Mouse (Mus musculus): ENCODE measurements around the gene Sars. TPM values are rescaled to one million over a fixed set of nuclear protein-coding genes. Genes with fewer than 3 reads are reported as not detected.
A peak's percentile ranks its signal among the peaks of the same experiment; 100 is the strongest.

The Sars gene
- polyA plus RNA-seq, 1 experiment from 2014 or later: 142 TPM

- ATAC-seq (ENCODE audit: low FRiP score, low TSS enrichment): no peak
- 79% methylated on average over 6 of the region's 6 CpGs for WGBS
- H3K27me3 ChIP-seq (ENCODE audit: insufficient read depth, low read length): no peaks in the 10 kb centered on the region
- peaks cover 11% of the 10 kb centered on the region for H3K4me1 ChIP-seq (ENCODE audit: insufficient read depth, low read length)
- no peak overlapping the region for H3K4me3 ChIP-seq (ENCODE audit: low read length)
- no peaks in the 10 kb centered on the region for H3K9me3 ChIP-seq (ENCODE audit: low read length)
- no peak overlapping the region for H3K27ac ChIP-seq (ENCODE audit: low read length)
- H3K4me2 ChIP-seq (replicated peaks; ENCODE audit: low read depth, low read length): no peak overlapping the region
- H3K9ac ChIP-seq (replicated peaks; ENCODE audit: low read length): no peak overlapping the region
- H3K36me3 ChIP-seq (ENCODE audit: insufficient read depth, low read length): peaks cover 42% of the 10 kb centered on the region
Measured at GRCm38 (mm10) chr3:108425624-108426018, 19.4 kb downstream of the Sars start.

DNA sequence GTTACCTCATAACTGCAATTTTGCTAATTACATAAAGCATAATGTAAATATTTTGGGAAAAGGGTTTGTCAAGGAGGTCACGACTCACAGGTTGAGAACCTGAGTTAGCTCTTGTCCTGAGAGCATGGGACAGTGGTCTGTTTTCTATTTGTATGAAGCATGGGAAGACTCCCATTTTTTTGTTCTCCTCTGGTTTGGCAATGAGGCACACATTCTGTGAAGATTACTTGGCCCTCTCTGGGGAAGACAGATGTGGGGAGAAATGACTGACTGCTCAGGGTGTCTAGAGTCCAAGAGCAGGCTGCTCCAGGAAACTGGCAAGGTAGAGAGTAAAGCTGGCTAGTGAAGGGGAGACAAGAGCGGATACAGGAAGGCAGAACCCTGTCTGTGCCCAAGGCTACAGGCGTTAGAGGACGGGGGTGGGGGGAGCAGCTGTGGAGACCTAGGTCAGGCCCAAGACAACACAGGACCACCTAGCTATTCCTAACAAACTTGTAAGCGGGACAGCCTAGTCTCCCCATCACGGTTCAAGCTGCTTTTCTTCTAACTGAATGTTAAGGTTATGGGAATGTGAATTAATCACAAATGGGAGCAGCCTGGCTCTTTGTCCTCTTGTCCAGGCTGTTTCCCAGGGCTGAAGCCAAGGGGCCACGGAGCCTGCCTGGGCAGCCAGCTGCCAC lies 19.9 kb downstream of the Sars start:
- Histone ChIP-seq H3K36me3 (ENCODE audit: insufficient read depth, low read length) (peaks cover 42% of the 10 kb centered on the region), H3K4me1 (ENCODE audit: insufficient read depth, low read length) (peaks cover 11% of the 10 kb centered on the region), H3K4me2 (replicated peaks; ENCODE audit: low read depth, low read length) (no peak overlapping the region), H3K4me3 (ENCODE audit: low read length) (no peak overlapping the region), H3K27ac (ENCODE audit: low read length) (no peak overlapping the region), H3K9ac (replicated peaks; ENCODE audit: low read length) (no peak overlapping the region), H3K27me3 (ENCODE audit: insufficient read depth, low read length) (no peaks in the 10 kb centered on the region), H3K9me3 (ENCODE audit: low read length) (no peaks in the 10 kb centered on the region)
- WGBS: 87% methylated on average over 7 of the region's 7 CpGs
- ATAC-seq (ENCODE audit: low FRiP score, low TSS enrichment): no peak

DNA sequence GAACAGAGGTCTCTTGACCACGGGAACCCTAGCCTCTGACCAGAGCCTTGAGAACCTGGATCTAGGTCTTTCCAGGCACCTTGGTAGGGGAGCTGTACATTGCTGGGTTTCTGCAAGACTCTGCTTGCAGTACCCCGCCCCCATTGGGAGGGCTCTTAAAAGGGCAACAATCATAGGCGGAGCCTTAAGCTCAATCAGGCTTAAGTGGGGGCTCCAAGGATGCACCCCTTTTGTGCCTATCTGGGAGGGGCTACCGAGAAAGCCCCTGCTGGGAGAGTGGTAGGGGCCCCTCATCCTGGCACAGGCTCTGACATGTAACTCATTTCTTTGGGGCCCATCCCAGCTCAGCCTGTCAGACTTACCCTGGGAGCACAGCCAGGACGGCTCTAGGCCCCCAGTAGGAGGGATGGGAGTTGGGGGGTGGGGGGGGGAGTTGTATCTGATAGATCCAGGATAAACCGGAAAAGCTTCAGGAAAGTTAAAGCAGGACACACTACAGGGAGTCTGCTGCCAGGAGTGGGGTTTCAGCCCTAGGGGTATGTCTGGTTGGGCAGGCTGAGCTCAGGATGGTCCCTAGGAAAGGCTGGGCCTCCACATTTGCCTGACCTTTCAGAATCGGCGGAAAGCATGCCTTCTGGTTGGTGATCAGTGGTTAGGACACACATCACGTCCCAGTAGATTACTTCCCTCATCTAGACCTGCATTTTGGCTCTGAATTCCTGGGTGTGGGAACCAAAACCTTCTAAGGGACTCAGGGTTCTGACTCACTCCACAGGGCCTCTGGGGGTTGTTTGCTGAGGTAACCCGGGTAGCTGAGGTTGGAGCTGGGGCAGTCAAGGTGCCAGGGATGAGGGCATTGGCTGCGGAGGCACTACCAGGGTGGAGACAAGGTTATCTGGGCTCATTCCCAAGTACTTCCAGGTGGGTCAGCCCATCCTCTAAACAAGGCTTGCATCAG lies 20.9 kb downstream of the Sars start:
- H3K9ac ChIP-seq (replicated peaks; ENCODE audit: low read length): peak overlapping the region; percentile 43; the same call in 1 of the 2 replicates
- WGBS: 18% methylated on average over 11 of the region's 11 CpGs

DNA sequence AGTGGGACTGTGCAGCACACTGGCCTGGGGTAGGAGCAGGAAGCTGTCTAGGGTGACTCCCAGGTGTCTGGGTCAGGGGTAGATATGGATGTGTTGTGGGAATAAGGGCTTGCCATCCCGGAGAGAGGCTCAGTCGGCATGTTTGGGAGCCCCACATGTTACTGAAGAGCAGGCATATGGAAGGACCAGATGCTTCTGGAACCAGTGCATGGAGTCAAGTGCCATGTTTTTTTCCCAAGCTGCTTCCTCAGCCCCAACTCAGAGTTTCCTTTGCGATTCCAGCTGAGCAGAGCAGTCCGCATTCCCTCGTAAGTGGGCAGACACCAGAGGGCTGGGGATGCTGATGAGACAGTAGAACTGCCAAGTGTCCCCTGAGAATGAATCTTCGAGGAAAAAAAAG lies 22.0 kb downstream of the Sars start:
- Histone ChIP-seq H3K4me2 (replicated peaks; ENCODE audit: low read depth, low read length) (no peak overlapping the region), H3K4me3 (ENCODE audit: low read length) (no peak overlapping the region), H3K27me3 (ENCODE audit: insufficient read depth, low read length) (no peaks in the 10 kb centered on the region), H3K4me1 (ENCODE audit: insufficient read depth, low read length) (peaks cover 11% of the 10 kb centered on the region), H3K27ac (ENCODE audit: low read length) (no peak overlapping the region), H3K9me3 (ENCODE audit: low read length) (no peaks in the 10 kb centered on the region), H3K36me3 (ENCODE audit: insufficient read depth, low read length) (peaks cover 23% of the 10 kb centered on the region), H3K9ac (replicated peaks; ENCODE audit: low read length) (no peak overlapping the region)
- ATAC-seq (ENCODE audit: low FRiP score, low TSS enrichment): no peak
- 43% methylated on average over 6 of the region's 6 CpGs for WGBS

More for the DNA sequence above, 20.9 kb downstream of the Sars start:
- 0 out of 2 replicates have a peak overlapping the region, but pooled peaks have one; percentile 16 for H3K27ac ChIP-seq (ENCODE audit: low read length)
- peaks cover 34% of the 10 kb centered on the region for H3K36me3 ChIP-seq (ENCODE audit: insufficient read depth, low read length)
- no peaks in the 10 kb centered on the region for H3K9me3 ChIP-seq (ENCODE audit: low read length)
- peaks cover 11% of the 10 kb centered on the region for H3K4me1 ChIP-seq (ENCODE audit: insufficient read depth, low read length)
- 0 out of 2 replicates have a peak overlapping the region, but pooled peaks have one; percentile 12 for H3K4me3 ChIP-seq (ENCODE audit: low read length)
- peak overlapping the region; percentile 33; the same call in 1 of the 2 replicates for H3K4me2 ChIP-seq (replicated peaks; ENCODE audit: low read depth, low read length)
- peak; percentile 74 for ATAC-seq (ENCODE audit: low FRiP score, low TSS enrichment)
- no peaks in the 10 kb centered on the region for H3K27me3 ChIP-seq (ENCODE audit: insufficient read depth, low read length)

GRCm38 (mm10) chr3:108415831-108416223 lies 29.2 kb downstream of the Sars start:
- peak overlapping the region; percentile 84 for H3K9ac ChIP-seq (replicated peaks; ENCODE audit: low read length)
- peak overlapping the region; percentile 63 for H3K27ac ChIP-seq (ENCODE audit: low read length)
- peaks cover 26% of the 10 kb centered on the region for H3K4me1 ChIP-seq (ENCODE audit: insufficient read depth, low read length)
- H3K4me2 ChIP-seq (replicated peaks; ENCODE audit: low read depth, low read length): peak overlapping the region; percentile 96
- H3K36me3 ChIP-seq (ENCODE audit: insufficient read depth, low read length): peaks cover 23% of the 10 kb centered on the region
- H3K4me3 ChIP-seq (ENCODE audit: low read length): peak overlapping the region; percentile 80
- WGBS: under 1% methylated on average over 44 of the region's 48 CpGs
- peak; percentile 57 for ATAC-seq (ENCODE audit: low FRiP score, low TSS enrichment)
- peaks cover 7% of the 10 kb centered on the region for H3K27me3 ChIP-seq (ENCODE audit: insufficient read depth, low read length)
- peaks cover 24% of the 10 kb centered on the region for H3K9me3 ChIP-seq (ENCODE audit: low read length)

DNA sequence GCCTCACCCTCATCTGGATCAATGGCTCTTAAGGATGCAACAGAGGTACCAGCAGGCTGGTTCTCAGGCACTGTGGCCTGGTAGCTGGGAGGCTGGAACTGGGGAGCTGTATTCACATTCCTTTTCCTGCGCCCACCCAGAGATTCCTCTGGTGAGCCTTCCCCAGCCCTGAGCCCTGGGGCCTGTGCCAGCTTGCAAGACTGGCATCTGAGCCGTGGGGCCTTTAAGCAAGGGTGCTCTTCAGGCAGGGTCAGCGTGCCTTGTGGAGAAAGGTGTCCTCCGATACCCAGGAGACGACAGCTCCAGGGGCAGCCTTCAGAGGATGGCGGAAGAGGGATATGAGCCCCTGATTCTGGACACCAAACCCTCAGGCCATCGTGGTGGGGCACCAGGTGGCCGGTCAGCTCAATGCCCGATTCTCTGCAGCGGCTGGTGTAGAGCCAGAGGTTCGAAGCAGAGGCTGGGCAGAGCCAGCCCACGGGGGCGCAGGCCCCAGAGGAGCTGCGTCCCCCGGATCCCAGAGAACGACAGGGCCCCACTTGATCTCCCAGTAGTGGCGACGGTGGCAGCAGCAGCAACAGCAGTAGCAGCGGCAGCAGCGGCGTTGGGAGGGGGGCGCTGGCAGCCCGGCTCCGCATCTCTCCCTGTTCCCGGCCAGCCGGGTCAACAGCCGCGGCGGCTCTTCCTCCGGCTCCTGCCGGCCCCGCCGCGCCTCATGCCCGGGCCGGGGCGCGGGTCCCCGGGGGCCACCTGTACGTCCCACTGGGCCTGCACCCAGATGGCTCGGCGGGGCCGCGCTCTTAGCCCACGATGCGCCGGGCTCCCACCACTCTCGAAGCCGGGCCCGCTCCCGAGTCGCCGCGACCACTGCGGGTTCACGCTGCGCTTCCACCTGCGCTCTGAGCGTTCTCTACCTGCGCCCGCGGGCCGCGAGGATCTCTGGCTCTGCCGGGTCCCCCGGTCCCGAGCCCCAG lies 29.9 kb downstream of the Sars start, which contains the start of gene Celsr2:
Celsr2 (minus strand) TSS at position 696 of the 974 bp plus-strand sequence.
- WGBS: 7% methylated on average over 54 of the region's 67 CpGs
- Histone ChIP-seq H3K27me3 (ENCODE audit: insufficient read depth, low read length) (peaks cover 7% of the 10 kb centered on the region), H3K9ac (replicated peaks; ENCODE audit: low read length) (peak within 1 kb of the TSS; percentile 84), H3K9me3 (ENCODE audit: low read length) (peaks cover 24% of the 10 kb centered on the region), H3K36me3 (ENCODE audit: insufficient read depth, low read length) (peaks cover 23% of the 10 kb centered on the region), H3K4me3 (ENCODE audit: low read length) (peak within 1 kb of the TSS; percentile 80), H3K4me2 (replicated peaks; ENCODE audit: low read depth, low read length) (peak within 1 kb of the TSS; percentile 96), H3K27ac (ENCODE audit: low read length) (peak within 1 kb of the TSS; percentile 63), H3K4me1 (ENCODE audit: insufficient read depth, low read length) (peaks cover 32% of the 10 kb centered on the region)
- ATAC-seq (ENCODE audit: low FRiP score, low TSS enrichment): no peak

GRCm38 (mm10) chr3:108413634-108414360 lies 31.2 kb downstream of the Sars start:
- Histone ChIP-seq H3K4me2 (replicated peaks; ENCODE audit: low read depth, low read length) (no peak overlapping the region), H3K9ac (replicated peaks; ENCODE audit: low read length) (no peak overlapping the region), H3K27me3 (ENCODE audit: insufficient read depth, low read length) (peaks cover 7% of the 10 kb centered on the region), H3K4me3 (ENCODE audit: low read length) (no peak overlapping the region), H3K4me1 (ENCODE audit: insufficient read depth, low read length) (peaks cover 41% of the 10 kb centered on the region), H3K9me3 (ENCODE audit: low read length) (peaks cover 24% of the 10 kb centered on the region), H3K27ac (ENCODE audit: low read length) (no peak overlapping the region), H3K36me3 (ENCODE audit: insufficient read depth, low read length) (peaks cover 23% of the 10 kb centered on the region)
- ATAC-seq (ENCODE audit: low FRiP score, low TSS enrichment): no peak
- 97% methylated on average over 35 of the region's 35 CpGs for whole genome bisulfite sequencing

- 41% methylated on average over 8 of the region's 8 CpGs for WGBS
- peak; percentile 85 for ATAC-seq (ENCODE audit: low FRiP score, low TSS enrichment)
- peak overlapping the region; percentile 31 for H3K4me3 ChIP-seq (ENCODE audit: low read length)
Measured at GRCm38 (mm10) chr3:108411754-108412121, 33.3 kb downstream of the Sars start.

More at GRCm38 (mm10) chr3:108411754-108412121, 33.3 kb downstream of the Sars start:
- Histone ChIP-seq H3K9me3 (ENCODE audit: low read length) (peaks cover 24% of the 10 kb centered on the region), H3K27ac (ENCODE audit: low read length) (peak overlapping the region; percentile 99), H3K27me3 (ENCODE audit: insufficient read depth, low read length) (peaks cover 6% of the 10 kb centered on the region), H3K9ac (replicated peaks; ENCODE audit: low read length) (peak overlapping the region; percentile 61), H3K36me3 (ENCODE audit: insufficient read depth, low read length) (peaks cover 26% of the 10 kb centered on the region), H3K4me1 (ENCODE audit: insufficient read depth, low read length) (peaks cover 42% of the 10 kb centered on the region), H3K4me2 (replicated peaks; ENCODE audit: low read depth, low read length) (peak overlapping the region; percentile 53)
